Mouse (Mus musculus) ES-Bruce4 (cell line): ENCODE data around the gene Pisd.

ENCODE experiments used
- CTCF ChIP-seq: IDR thresholded peaks from one replicate; pipeline ENCODE4 v1.8.1; 2011; ENCODE audit warnings: low read depth, low read length
- EP300 ChIP-seq: IDR thresholded peaks from 2 replicates; pipeline ENCODE4 v1.6.1; 2011; ENCODE audit warnings: low read depth, low read length; ENCODE audit not compliant: insufficient read depth
- POLR2A ChIP-seq: IDR thresholded peaks from one replicate; pipeline ENCODE4 v1.8.1; 2011; ENCODE audit warnings: low read length; ENCODE audit not compliant: insufficient read depth

- no peak for TF ChIP-seq CTCF
- no peak for TF ChIP-seq POLR2A
- no peak for TF ChIP-seq EP300
Observed at GRCm38 (mm10) chr5:32784726-32785125, 720 bp downstream of the Pisd start.
